Comparison of ENCODE assay signal across 8 mouse cellular contexts in genomic region chr2:30723059-30723587, GRCm38 (mm10).
DNase-seq lines count a peak whose midpoint lies in the region; ATAC-seq and TF ChIP-seq lines count a peak whose summit lies in the region.

No protein-coding gene starts in this region.

- TF ChIP-seq POLR2A in heart, adult 2 months (IDR thresholded peaks at IDR 0.05; ENCODE audit: insufficient read depth, low read depth, low read length) = no peak

- WGBS in heart, adult 2 months = 48% methylated on average over 10 of the region's 10 CpGs

- H3K27me3 ChIP-seq in heart, adult 2 months (ENCODE audit: control insufficient read depth, insufficient read depth, low read length) = no peaks in the 10 kb centered on the region

- H3K4me1 ChIP-seq in heart, adult 2 months (ENCODE audit: control insufficient read depth, insufficient read depth, low read length) = peaks cover 10% of the 10 kb centered on the region

- intact Hi-C loops in heart, adult 2 months (cut with DNase I) = loop anchor here (1.0 kb wide), 1 partner anchor 36 kb away; no protein-coding TSS in a partner anchor

- no peak for TF ChIP-seq CTCF in heart, adult 2 months (IDR thresholded peaks at IDR 0.05)

- peak overlapping the region; percentile 71 for H3K27ac ChIP-seq in heart, adult 2 months

- no peaks in the 10 kb centered on the region for H3K36me3 ChIP-seq in heart, adult 2 months (ENCODE audit: control insufficient read depth, insufficient read depth, low read length)

- no peak for TF ChIP-seq EP300 in heart, adult 2 months (IDR thresholded peaks at IDR 0.05; ENCODE audit: insufficient read depth, low read depth, low read length)

- DNase-seq in heart, adult 2 months = peak; percentile 36 to 53
- DNase-seq in heart, adult 8-10 months (ENCODE audit: low spot score) = no peak
- DNase-seq in adipocyte (ENCODE audit: low spot score) = peak; percentile 84
- DNase-seq in fibroblast of lung, adult 2 months (ENCODE audit: low read depth) = peak; percentile 96
- peak; percentile 16 for DNase-seq in naive thymus-derived CD4-positive, alpha-beta T cell, adult 2 months (ENCODE audit: low read depth)
- DNase-seq in thymus, postnatal 36 days = no peak
- no peak for DNase-seq in right cerebral cortex, postnatal 14 days

- H3K4me3 ChIP-seq in heart, adult 2 months = no peak overlapping the region

- H3K79me2 ChIP-seq in heart, adult 2 months (replicated peaks; ENCODE audit: control insufficient read depth, insufficient read depth, low read length) = no peaks in the 10 kb centered on the region

- H3K9ac ChIP-seq in heart, adult 2 months (ENCODE audit: low read depth, low read length) = no peak overlapping the region

- peak; percentile 18 for ATAC-seq in inflammation-experienced regulatory T-cells, adult 6 months

Comparison
In these comparisons a context has a peak if more than half of its experiments do, and no peak if none do; other contexts are left out.
1. DNase-seq: peak in heart, adult 2 months (2 of 2), adipocyte (single experiment), fibroblast of lung, adult 2 months (single experiment) and naive thymus-derived CD4-positive, alpha-beta T cell, adult 2 months (single experiment); none in heart, adult 8-10 months (single experiment), thymus, postnatal 36 days (0 of 2) and right cerebral cortex, postnatal 14 days (single experiment).